Mouse (Mus musculus) embryonic facial prominence, embryonic 11.5 days (tissue): ENCODE measurements around the gene Krtcap2. TPM values are rescaled to one million over a fixed set of nuclear protein-coding genes. Genes with fewer than 3 reads are reported as not detected.

Experiments used
- ATAC-seq: fragments of 200-750 bp; cut with Nextera tagmentation; replicated peaks from 2 replicates; pipeline ENCODE4 v1.8.0; 2017; ENCODE audit warnings: low read depth; ENCODE audit not compliant: insufficient number of reproducible peaks, low FRiP score, low TSS enrichment
- DNase-seq: peaks from one replicate; pipeline ENCODE4 v3.0.0-alpha.2; 2015; ENCODE audit warnings: low spot score
- H3K27ac ChIP-seq: fragments of 300-500 bp; sonication (generic); replicated peaks from 2 replicates; pipeline ENCODE4 v1.5.1; 2014; ENCODE audit warnings: mild to moderate bottlenecking, low read depth, low read length, control low read depth
- H3K27me3 ChIP-seq: fragments of 300-500 bp; sonication (generic); 2 replicates; pipeline ENCODE4 v1.6.1; 2014; ENCODE audit warnings: mild to moderate bottlenecking, low read length, moderate library complexity, mixed read lengths; ENCODE audit not compliant: control insufficient read depth, insufficient read depth
- H3K36me3 ChIP-seq: fragments of 300-500 bp; sonication (generic); replicated peaks from 2 replicates; pipeline ENCODE4 v1.6.1; 2014; ENCODE audit warnings: low read depth, mild to moderate bottlenecking, low read length, moderate library complexity, mixed read lengths; ENCODE audit not compliant: control insufficient read depth, insufficient read depth
- H3K4me1 ChIP-seq: fragments of 300-500 bp; sonication (generic); 2 replicates; pipeline ENCODE4 v1.6.1; 2014; ENCODE audit warnings: low read length, mixed read lengths; ENCODE audit not compliant: control insufficient read depth, insufficient read depth
- H3K4me2 ChIP-seq: fragments of 300-500 bp; sonication (generic); 2 replicates; pipeline ENCODE4 v1.6.1; 2014; ENCODE audit warnings: low read depth, mild to moderate bottlenecking, control low read depth, low read length, moderate library complexity
- H3K4me3 ChIP-seq: fragments of 300-500 bp; sonication (generic); 2 replicates; pipeline ENCODE4 v1.5.1; 2014; ENCODE audit warnings: low read depth, low read length, control low read depth
- H3K9ac ChIP-seq: fragments of 300-500 bp; sonication (generic); replicated peaks from 2 replicates; pipeline ENCODE4 v1.6.1; 2014; ENCODE audit warnings: mild to moderate bottlenecking, control low read depth, low read length
- H3K9me3 ChIP-seq: fragments of 300-500 bp; sonication (generic); replicated peaks from 2 replicates; pipeline ENCODE4 v1.6.1; 2016; ENCODE audit warnings: mild to moderate bottlenecking, low read length, inconsistent platforms, mixed read lengths; ENCODE audit not compliant: control insufficient read depth
- WGBS: fragments of 180-500 bp; shearing (Covaris S2); extraction: QIAGEN DNeasy Blood & Tissue Kit; methylation state at CpG from one replicate; pipeline ENCODE4 v1.1.7; 2014; 5-methylcytosine and 5-hydroxymethylcytosine counted together
- polyA plus RNA-seq: library from polyadenylated mRNA; unstranded; fragments of >200 nt; fragmentation: Nextera tagmentation; extraction: Ambion mirVana; gene quantifications from 2 replicates; pipeline ENCODE4 v1.2.1, GENCODE M21; 2014

Krtcap2 gene
- polyA plus RNA-seq, 1 experiment from 2014 or later: 287 TPM

GRCm38 (mm10) chr3:89276061-89276460 lies 30.3 kb downstream of the Krtcap2 start:
- H3K9me3 ChIP-seq: no peaks in the 10 kb centered on the region
- H3K27me3 ChIP-seq: peaks cover 5% of the 10 kb centered on the region
- H3K27ac ChIP-seq: no peak overlapping the region
- H3K9ac ChIP-seq: no peak overlapping the region
- no peaks in the 10 kb centered on the region for H3K36me3 ChIP-seq
- H3K4me3 ChIP-seq: no peak overlapping the region
- 93% methylated on average over 13 of the region's 13 CpGs for WGBS
- H3K4me2 ChIP-seq: no peak overlapping the region
- H3K4me1 ChIP-seq: peaks cover 16% of the 10 kb centered on the region
- ATAC-seq (no peak), DNase-seq (no peak)

- no peaks in the 10 kb centered on the region for H3K9me3 ChIP-seq
- peaks cover 16% of the 10 kb centered on the region for H3K4me1 ChIP-seq
- H3K4me3 ChIP-seq: peak overlapping the region; percentile 49
- 37% methylated on average over 14 of the region's 14 CpGs for WGBS
- ATAC-seq (no peak), DNase-seq (no peak)
- peak overlapping the region; percentile 43 for H3K4me2 ChIP-seq
- peaks cover 5% of the 10 kb centered on the region for H3K27me3 ChIP-seq
- peak overlapping the region; percentile 53; the same call in 1 of the 2 replicates for H3K27ac ChIP-seq
- H3K36me3 ChIP-seq: no peaks in the 10 kb centered on the region
- H3K9ac ChIP-seq: no peak overlapping the region; the same call in 1 of the 2 replicates
Observed at GRCm38 (mm10) chr3:89277281-89278021, 31.7 kb downstream of the Krtcap2 start.

GRCm38 (mm10) chr3:89278107-89278506 lies 32.3 kb downstream of the Krtcap2 start:
- DNase-seq (no peak), ATAC-seq (no peak)
- Histone ChIP-seq H3K27ac (peak overlapping the region; percentile 31; the same call in 1 of the 2 replicates), H3K4me1 (peaks cover 16% of the 10 kb centered on the region), H3K9ac (peak overlapping the region; percentile 68), H3K4me2 (peak overlapping the region; percentile 43), H3K9me3 (no peaks in the 10 kb centered on the region), H3K27me3 (peaks cover 5% of the 10 kb centered on the region), H3K36me3 (no peaks in the 10 kb centered on the region), H3K4me3 (peak overlapping the region; percentile 49)
- WGBS: 49% methylated on average over 7 of the region's 7 CpGs

- no peak overlapping the region; the same call in 1 of the 2 replicates for H3K27ac ChIP-seq
- peak overlapping the region; percentile 68 for H3K9ac ChIP-seq
- H3K4me2 ChIP-seq: peak overlapping the region; percentile 43
- H3K4me1 ChIP-seq: peaks cover 16% of the 10 kb centered on the region
- no peaks in the 10 kb centered on the region for H3K9me3 ChIP-seq
- peaks cover 5% of the 10 kb centered on the region for H3K27me3 ChIP-seq
- 14% methylated on average over 8 of the region's 8 CpGs for WGBS
- DNase-seq: no peak
- H3K36me3 ChIP-seq: no peaks in the 10 kb centered on the region
- no peak for ATAC-seq
- H3K4me3 ChIP-seq: peak overlapping the region; percentile 49
Observed at GRCm38 (mm10) chr3:89278643-89279042, 32.9 kb downstream of the Krtcap2 start.

GRCm38 (mm10) chr3:89279153-89279890 lies 33.6 kb downstream of the Krtcap2 start:
- WGBS: under 1% methylated on average over 35 of the region's 35 CpGs
- DNase-seq: peak; percentile 87
- peaks cover 16% of the 10 kb centered on the region for H3K4me1 ChIP-seq

GRCm38 (mm10) chr3:89280050-89280605 lies 34.4 kb downstream of the Krtcap2 start:
- Histone ChIP-seq H3K27me3 (peaks cover 5% of the 10 kb centered on the region), H3K4me3 (peak overlapping the region; percentile 49), H3K4me1 (peaks cover 16% of the 10 kb centered on the region), H3K27ac (no peak overlapping the region), H3K4me2 (peak overlapping the region; percentile 43), H3K9ac (peak overlapping the region; percentile 68), H3K9me3 (no peaks in the 10 kb centered on the region), H3K36me3 (no peaks in the 10 kb centered on the region)
- DNase-seq (no peak), ATAC-seq (no peak)
- WGBS: under 1% methylated on average over 29 of the region's 29 CpGs

More at GRCm38 (mm10) chr3:89279153-89279890, 33.6 kb downstream of the Krtcap2 start:
- Histone ChIP-seq H3K4me3 (peak overlapping the region; percentile 49), H3K9ac (peak overlapping the region; percentile 68), H3K27ac (peak overlapping the region; percentile 47; the same call in 1 of the 2 replicates), H3K27me3 (peaks cover 5% of the 10 kb centered on the region), H3K36me3 (no peaks in the 10 kb centered on the region), H3K4me2 (peak overlapping the region; percentile 43), H3K9me3 (no peaks in the 10 kb centered on the region)
- ATAC-seq: peak; percentile 74

GRCm38 (mm10) chr3:89280606-89281511 lies 35.1 kb downstream of the Krtcap2 start, which contains the start of gene Efna1:
Efna1 (minus strand) TSS chr3:89281142.
- Histone ChIP-seq H3K27me3 (peaks cover 5% of the 10 kb centered on the region), H3K4me1 (peaks cover 16% of the 10 kb centered on the region), H3K27ac (no peak within 1 kb of the TSS), H3K36me3 (no peaks in the 10 kb centered on the region), H3K9ac (peak within 1 kb of the TSS; percentile 68), H3K9me3 (no peaks in the 10 kb centered on the region), H3K4me2 (peak within 1 kb of the TSS; percentile 43), H3K4me3 (peak within 1 kb of the TSS; percentile 49)
- WGBS: under 1% methylated on average over 49 of the region's 52 CpGs
- ATAC-seq (0 out of 2 replicates have a peak, but pooled peaks have one; percentile 29), DNase-seq (peak; percentile 64)
